Mouse (Mus musculus) E14TG2a.4 (cell line): Measurements from ENCODE around the gene Agpat3.

Experiments used
- CTCF ChIP-seq: conservative IDR thresholded peaks from 2 replicates; pipeline ENCODE4 v1.5.1; 2014; ENCODE audit warnings: low read length
- NANOG ChIP-seq: IDR thresholded peaks from 2 replicates; pipeline ENCODE4 v1.6.1; 2014; ENCODE audit warnings: borderline replicate concordance, low read length, mixed read lengths
- POU5F1 ChIP-seq: IDR thresholded peaks from 2 replicates; pipeline ENCODE4 v1.6.1; 2014; ENCODE audit warnings: low read length, borderline replicate concordance

DNA sequence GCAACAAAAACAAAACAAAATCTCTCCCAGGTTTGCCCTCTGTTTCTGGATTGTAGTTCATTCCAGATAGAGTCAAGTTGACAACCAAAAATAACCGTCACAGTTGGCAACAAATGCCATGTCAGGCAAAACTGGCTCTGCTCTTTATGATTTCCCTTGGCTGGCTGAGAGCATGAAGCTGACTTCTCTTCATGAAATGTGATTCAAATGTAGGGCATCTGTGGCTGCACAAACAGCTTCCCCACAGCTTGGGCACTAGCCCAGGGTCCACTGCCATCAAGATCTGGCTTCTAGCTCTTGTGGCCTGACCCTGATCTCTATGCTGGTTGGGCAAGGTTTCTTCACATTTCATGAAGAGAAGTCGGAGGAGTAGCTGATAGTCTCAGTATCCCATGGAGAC is 9.7 kb upstream of the Agpat3 start:
- TF ChIP-seq CTCF (no peak), POU5F1 (no peak), NANOG (no peak)
